Mouse (Mus musculus) stomach, postnatal 0 days (tissue): ENCODE measurements around the gene Crybb2. TPM values are rescaled to one million over a fixed set of nuclear protein-coding genes. Genes with fewer than 3 reads are reported as not detected.

ENCODE experiments used
- ATAC-seq: fragments of 200-750 bp; cut with Nextera tagmentation; 2 replicates; pipeline ENCODE4 v1.8.0; 2017; ENCODE audit not compliant: low FRiP score, low TSS enrichment
- DNase-seq: peaks from one replicate; pipeline ENCODE4 v3.0.0-alpha.2; 2016; ENCODE audit warnings: low spot score
- H3K27ac ChIP-seq: fragments of 300-500 bp; sonication (generic); replicated peaks from 2 replicates; pipeline ENCODE4 v1.5.1; 2014; ENCODE audit warnings: mild to moderate bottlenecking, control low read depth
- H3K27me3 ChIP-seq: fragments of 300-500 bp; sonication (generic); 2 replicates; pipeline ENCODE4 v1.6.1; 2014; ENCODE audit warnings: low read length; ENCODE audit not compliant: control insufficient read depth, insufficient read depth
- H3K36me3 ChIP-seq: fragments of 300-500 bp; sonication (generic); 2 replicates; pipeline ENCODE4 v1.6.1; 2014; ENCODE audit warnings: low read length, mixed read lengths; ENCODE audit not compliant: control insufficient read depth, insufficient read depth
- H3K4me1 ChIP-seq: fragments of 300-500 bp; sonication (generic); replicated peaks from 2 replicates; pipeline ENCODE4 v1.6.1; 2014; ENCODE audit warnings: antibody characterized with exemption; ENCODE audit not compliant: control insufficient read depth, insufficient read depth
- H3K4me2 ChIP-seq: fragments of 300-500 bp; sonication (generic); replicated peaks from 2 replicates; pipeline ENCODE4 v1.6.1; 2014; ENCODE audit warnings: low read depth, mild to moderate bottlenecking, control low read depth, moderate library complexity
- H3K4me3 ChIP-seq: fragments of 300-500 bp; sonication (generic); 2 replicates; pipeline ENCODE4 v1.5.1; 2014; ENCODE audit warnings: low read depth, low read length, control low read depth
- H3K9ac ChIP-seq: fragments of 300-500 bp; sonication (generic); 2 replicates; pipeline ENCODE4 v1.6.1; 2014; ENCODE audit warnings: mild to moderate bottlenecking, low read length, control low read depth, mixed read lengths
- H3K9me3 ChIP-seq: fragments of 300-500 bp; sonication (generic); 2 replicates; pipeline ENCODE4 v1.6.1; 2016; ENCODE audit warnings: low read length; ENCODE audit not compliant: control insufficient read depth
- CTCF ChIP-seq: IDR thresholded peaks from 2 replicates; pipeline ENCODE4 v1.5.1; 2016; ENCODE audit warnings: antibody characterized with exemption, low read depth, mild to moderate bottlenecking, moderate library complexity
- EP300 ChIP-seq: optimal IDR thresholded peaks from 2 replicates; pipeline ENCODE3; 2016; ENCODE audit warnings: antibody characterized with exemption
- WGBS: fragments of 180-500 bp; shearing (Covaris S2); extraction: QIAGEN DNeasy Blood & Tissue Kit; methylation state at CpG from one replicate; pipeline ENCODE4 v1.1.7; 2014; 5-methylcytosine and 5-hydroxymethylcytosine counted together
- polyA plus RNA-seq: library from polyadenylated mRNA; unstranded; fragments of >200 nt; fragmentation: Nextera tagmentation; extraction: Ambion mirVana; gene quantifications from 2 replicates; pipeline ENCODE4 v1.2.1, GENCODE M21; 2015

Gene Crybb2
- polyA plus RNA-seq, result not detected in 2 replicates

DNA sequence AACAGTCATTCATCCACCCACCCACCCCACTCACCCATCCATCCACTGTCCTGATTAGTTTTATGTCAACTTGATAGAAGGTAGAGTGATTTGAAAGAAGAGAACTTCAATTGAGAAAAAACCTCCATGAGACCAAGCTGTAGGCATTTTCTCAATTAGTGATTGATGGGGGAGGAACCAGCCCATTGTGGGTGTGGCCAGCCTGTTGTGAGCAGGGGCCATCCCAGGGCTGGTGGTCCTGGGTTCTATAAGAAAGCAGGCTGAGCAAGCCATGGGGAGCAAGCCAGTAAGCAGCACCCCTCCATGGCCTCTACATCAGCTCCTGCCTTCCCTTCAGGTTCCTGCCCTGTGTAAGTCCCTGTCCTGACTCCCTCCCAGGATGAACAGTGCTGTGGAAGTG is at the start of gene Crybb2:
TSS of gene Crybb2 (minus strand) at position 101 of the 400 bp plus-strand sequence.
- Histone ChIP-seq H3K9ac (no peak within 1 kb of the TSS), H3K4me2 (no peak within 1 kb of the TSS), H3K27me3 (no peaks in the 10 kb centered on the region), H3K9me3 (no peaks in the 10 kb centered on the region), H3K27ac (no peak within 1 kb of the TSS), H3K4me1 (no peaks in the 10 kb centered on the region), H3K36me3 (no peaks in the 10 kb centered on the region), H3K4me3 (no peak within 1 kb of the TSS)
- TF ChIP-seq CTCF (no peak), EP300 (no peak)
- DNase-seq (no peak), ATAC-seq (no peak)

DNA sequence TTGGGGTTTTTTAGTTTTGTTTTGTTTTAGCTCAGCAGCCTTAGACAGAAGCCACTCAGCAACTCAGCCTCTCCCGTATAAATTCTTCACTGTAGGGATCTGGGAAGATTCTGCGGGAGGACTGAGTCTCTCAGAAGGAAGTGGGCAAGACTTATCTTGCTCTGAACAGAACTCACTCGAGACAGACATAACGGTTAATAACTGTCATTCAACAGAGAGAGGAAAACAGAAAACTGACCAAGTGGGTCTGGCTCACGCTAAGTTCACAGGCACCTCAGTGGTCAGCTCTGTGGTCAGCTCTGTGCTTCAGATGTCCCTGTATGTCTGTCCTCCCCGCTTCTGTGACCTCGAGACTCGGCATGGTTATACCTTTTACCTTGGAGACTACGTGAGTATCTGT is 49.4 kb upstream of the Crybb2 start:
- WGBS, result 66% methylated on average over 9 of the region's 9 CpGs
- Histone ChIP-seq H3K9me3 (no peaks in the 10 kb centered on the region), H3K4me2 (no peak overlapping the region), H3K4me3 (no peak overlapping the region), H3K36me3 (no peaks in the 10 kb centered on the region), H3K4me1 (peaks cover 15% of the 10 kb centered on the region), H3K9ac (no peak overlapping the region), H3K27me3 (no peaks in the 10 kb centered on the region), H3K27ac (no peak overlapping the region)
- ATAC-seq, result no peak
- DNase-seq, result no peak
- TF ChIP-seq EP300 (no peak), CTCF (no peak)

DNA sequence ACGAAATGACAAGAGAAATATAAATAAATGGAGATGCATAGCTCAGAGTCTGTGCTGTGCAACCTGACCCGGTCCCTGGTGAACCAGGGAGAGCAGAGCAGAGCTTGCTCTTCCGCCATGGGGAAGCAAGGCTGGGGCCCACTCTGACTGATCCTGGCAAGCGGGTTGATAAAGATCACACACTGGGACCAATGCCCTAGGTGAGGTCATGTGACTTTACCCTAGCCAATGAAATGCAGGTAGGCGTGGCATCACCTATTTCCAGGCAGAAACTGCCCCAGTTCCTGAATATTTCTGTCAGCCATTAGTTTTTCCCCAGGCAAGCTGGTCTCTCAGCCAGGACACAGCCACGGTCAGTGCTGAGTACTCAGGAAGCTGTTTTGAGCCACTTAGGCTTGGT is 48.8 kb upstream of the Crybb2 start:
- Histone ChIP-seq H3K27ac (0 out of 2 replicates have a peak overlapping the region, but pooled peaks have one; percentile 45), H3K4me3 (no peak overlapping the region), H3K27me3 (no peaks in the 10 kb centered on the region), H3K4me2 (no peak overlapping the region), H3K9me3 (no peaks in the 10 kb centered on the region), H3K4me1 (peaks cover 18% of the 10 kb centered on the region), H3K36me3 (no peaks in the 10 kb centered on the region), H3K9ac (no peak overlapping the region)
- DNase-seq, result peak; percentile 84
- TF ChIP-seq CTCF, result no peak
- no peak for TF ChIP-seq EP300
- peak; percentile 58 for ATAC-seq
- 23% methylated on average over 6 of the region's 6 CpGs for whole genome bisulfite sequencing

- H3K4me1 ChIP-seq, result peaks cover 18% of the 10 kb centered on the region
- H3K9ac ChIP-seq, result no peak overlapping the region
- H3K36me3 ChIP-seq, result no peaks in the 10 kb centered on the region
- H3K4me3 ChIP-seq, result no peak overlapping the region
- no peaks in the 10 kb centered on the region for H3K27me3 ChIP-seq
- H3K4me2 ChIP-seq, result no peak overlapping the region
- ATAC-seq (no peak), DNase-seq (no peak)
- H3K27ac ChIP-seq, result no peak overlapping the region
- WGBS, result 82% methylated on average over 5 of the region's 5 CpGs
- no peak for TF ChIP-seq EP300
- no peak for TF ChIP-seq CTCF
- H3K9me3 ChIP-seq, result no peaks in the 10 kb centered on the region
Observed at GRCm38 (mm10) chr5:113117361-113117760, 47.4 kb upstream of the Crybb2 start.

GRCm38 (mm10) chr5:113115896-113116295 is 46.0 kb upstream of the Crybb2 start:
- no peak overlapping the region for H3K27ac ChIP-seq
- no peak overlapping the region for H3K9ac ChIP-seq
- 74% methylated on average over 10 of the region's 10 CpGs for WGBS
- DNase-seq (no peak), ATAC-seq (no peak)
- no peak overlapping the region for H3K4me2 ChIP-seq
- H3K4me1 ChIP-seq, result 0 out of 2 replicates have a peak, but pooled peaks cover 8% of the 10 kb centered on the region
- no peak overlapping the region for H3K4me3 ChIP-seq
- TF ChIP-seq EP300, result no peak
- TF ChIP-seq CTCF, result no peak
- H3K27me3 ChIP-seq, result no peaks in the 10 kb centered on the region
- no peaks in the 10 kb centered on the region for H3K36me3 ChIP-seq
- H3K9me3 ChIP-seq, result no peaks in the 10 kb centered on the region

- no peaks in the 10 kb centered on the region for H3K9me3 ChIP-seq
- H3K9ac ChIP-seq, result peak overlapping the region; percentile 31; the same call in 1 of the 2 replicates
- peak overlapping the region; percentile 73 for H3K27ac ChIP-seq
- ATAC-seq (no peak; the same call in 1 of the 2 replicates), DNase-seq (no peak)
- no peak overlapping the region for H3K4me2 ChIP-seq
- no peak for TF ChIP-seq EP300
- no peak for TF ChIP-seq CTCF
- WGBS, result 35% methylated on average over 20 of the region's 20 CpGs
- H3K36me3 ChIP-seq, result no peaks in the 10 kb centered on the region
- H3K4me1 ChIP-seq, result 0 out of 2 replicates have a peak, but pooled peaks cover 5% of the 10 kb centered on the region
- no peaks in the 10 kb centered on the region for H3K27me3 ChIP-seq
- H3K4me3 ChIP-seq, result no peak overlapping the region
Observed at GRCm38 (mm10) chr5:113114264-113115225, 44.6 kb upstream of the Crybb2 start.
